Mouse (Mus musculus) frontal cortex, postnatal 10 days (tissue): ENCODE data around the gene Rpl31.

ENCODE experiments used
- DNase-seq, 2 experiments: peaks; one replicate each; pipeline ENCODE4 v3.0.0; 2022; ENCODE audit warnings: low spot score in 2 of 2, mixed read lengths in 1 of 2

The Rpl31 gene

GRCm38 (mm10) chr1:39367045-39367444, 597 bp upstream of the Rpl31 start:
- no peak for DNase-seq

DNA sequence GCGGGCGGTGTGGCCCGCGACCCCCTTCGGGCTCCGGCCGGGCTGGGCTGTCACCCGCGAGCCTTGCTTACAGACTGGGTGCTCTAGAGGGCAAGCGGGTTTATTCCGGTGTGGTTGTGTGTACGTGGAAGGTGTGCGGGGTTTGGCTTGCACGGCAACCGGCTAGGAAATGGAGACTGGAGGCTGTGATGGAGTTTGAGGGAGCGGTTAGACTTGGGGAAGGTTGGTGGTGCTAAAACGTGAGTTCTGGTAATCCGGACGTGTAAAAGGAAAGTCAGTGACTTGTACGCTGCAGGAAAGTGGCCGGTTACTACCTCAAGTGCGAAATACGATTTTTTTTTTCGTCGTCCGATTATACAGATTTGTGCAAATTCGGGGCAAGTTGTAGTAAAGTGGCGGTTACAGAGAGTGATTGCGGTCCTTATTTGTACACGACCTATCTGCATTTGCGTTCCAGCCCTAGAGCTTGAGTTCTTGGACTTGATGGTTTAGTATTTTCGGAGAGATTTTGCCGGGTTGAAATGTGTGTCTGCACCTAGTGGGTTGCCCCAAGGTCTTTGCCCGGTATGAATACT, 712 bp downstream of the Rpl31 start:
- no peak for DNase-seq

- DNase-seq = no peak
Measured at GRCm38 (mm10) chr1:39370431-39370830, 2.8 kb downstream of the Rpl31 start.

DNA sequence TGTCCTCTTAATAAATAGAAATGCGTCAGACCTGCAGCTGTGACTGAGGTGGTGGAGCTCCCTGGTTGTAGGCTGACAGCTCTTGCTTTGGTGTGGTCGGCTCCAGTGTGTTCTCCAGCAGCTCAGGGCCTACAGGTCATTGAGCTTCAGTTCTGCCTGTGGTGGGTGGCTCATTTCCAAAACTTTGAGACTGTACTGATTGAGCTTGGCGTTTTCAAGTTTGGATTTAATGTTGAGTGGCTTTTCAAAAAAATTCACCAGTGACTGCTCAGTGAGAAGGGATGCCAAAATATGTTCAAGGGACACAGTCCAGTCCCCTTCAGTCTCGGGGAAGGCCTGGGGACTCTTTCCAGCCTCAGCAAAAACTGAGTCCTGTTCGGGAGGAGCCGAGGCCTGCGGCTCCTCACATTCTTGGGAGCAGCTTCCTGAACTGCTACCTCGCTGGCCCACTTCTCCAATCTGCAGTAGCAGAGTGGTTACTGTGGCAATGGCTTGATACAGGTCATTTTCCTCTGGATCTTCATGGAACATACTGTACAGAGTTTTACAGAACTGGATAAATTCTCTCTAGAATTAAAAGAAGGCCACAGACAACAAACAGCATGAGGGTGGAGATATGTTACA, 4.7 kb downstream of the Rpl31 start:
- DNase-seq = no peak

DNA sequence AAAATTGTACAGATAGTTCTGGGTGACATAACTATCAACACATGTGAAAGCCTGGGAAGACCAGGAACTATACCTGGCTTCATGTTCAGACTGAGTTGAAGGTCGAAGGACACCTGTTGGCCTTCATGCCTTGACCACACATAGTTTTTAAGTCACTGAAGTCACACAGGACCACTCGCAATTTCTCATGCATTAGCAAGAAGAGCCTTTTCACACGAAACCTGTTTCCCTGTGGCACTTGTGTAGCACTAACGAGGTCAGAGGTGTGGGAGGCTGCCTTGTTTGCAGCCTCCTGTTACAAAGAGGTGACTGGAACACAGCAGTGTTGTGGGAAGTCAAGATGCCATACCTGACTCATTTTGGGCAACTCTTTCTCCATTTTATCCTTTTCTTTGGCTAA, 5.7 kb downstream of the Rpl31 start:
- no peak for DNase-seq

GRCm38 (mm10) chr1:39374231-39374809, 6.7 kb downstream of the Rpl31 start:
- no peak for DNase-seq

GRCm38 (mm10) chr1:39376121-39376520, 8.5 kb downstream of the Rpl31 start:
- no peak for DNase-seq

GRCm38 (mm10) chr1:39376726-39377240, 9.1 kb downstream of the Rpl31 start:
- DNase-seq = no peak

GRCm38 (mm10) chr1:39378540-39378939, 10.9 kb downstream of the Rpl31 start:
- no peak for DNase-seq

- DNase-seq = no peak
Measured at GRCm38 (mm10) chr1:39379021-39379420, 11.4 kb downstream of the Rpl31 start.

- no peak for DNase-seq
Measured at GRCm38 (mm10) chr1:39381017-39381416, 13.4 kb downstream of the Rpl31 start.

GRCm38 (mm10) chr1:39384914-39385313, 17.3 kb downstream of the Rpl31 start:
- DNase-seq = no peak

- DNase-seq = no peak
Measured at GRCm38 (mm10) chr1:39386456-39386855, 18.8 kb downstream of the Rpl31 start.

- no peak for DNase-seq
Measured at GRCm38 (mm10) chr1:39387497-39387896, 19.9 kb downstream of the Rpl31 start.

GRCm38 (mm10) chr1:39388163-39388562, 20.5 kb downstream of the Rpl31 start:
- no peak for DNase-seq

- DNase-seq = no peak
Measured at GRCm38 (mm10) chr1:39389338-39389737, 21.7 kb downstream of the Rpl31 start.

DNA sequence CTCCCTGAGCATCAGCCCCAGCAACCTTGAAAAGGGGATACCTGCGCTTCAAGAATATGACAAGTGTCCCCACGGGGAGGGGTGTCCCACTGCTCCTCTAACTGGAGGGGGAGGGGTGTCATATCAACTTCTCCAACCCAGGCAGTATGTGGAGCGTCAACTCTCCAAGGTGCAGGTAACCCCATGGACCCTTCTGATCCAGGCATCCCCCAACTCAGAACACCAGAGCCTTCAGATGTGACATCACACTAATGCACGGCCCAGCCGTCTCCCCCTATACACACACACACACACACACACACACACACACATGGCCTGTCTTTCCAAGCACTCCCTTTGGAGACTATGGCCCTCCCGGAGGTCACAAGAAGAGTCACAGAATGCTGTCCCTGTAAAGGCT, 24.0 kb downstream of the Rpl31 start:
- no peak for DNase-seq

DNA sequence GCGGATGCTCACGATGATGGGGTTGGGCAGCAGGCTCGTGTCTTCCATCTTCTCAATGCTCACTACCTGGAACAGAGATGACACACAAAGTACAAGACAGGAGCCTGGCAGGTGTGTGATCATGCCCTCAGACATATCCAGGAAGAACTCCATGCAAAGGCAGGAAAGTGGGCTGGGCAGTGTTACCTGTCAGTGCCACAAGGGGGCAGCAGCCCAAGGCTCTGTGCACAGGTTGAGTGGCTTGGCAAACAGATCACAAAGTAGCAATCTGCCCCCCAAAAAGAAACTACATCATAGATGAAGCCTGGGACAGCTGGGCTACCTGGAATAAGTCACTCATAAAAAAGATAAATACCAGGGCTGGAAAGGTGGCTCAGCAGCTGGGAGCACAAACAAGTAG, 24.5 kb downstream of the Rpl31 start:
- peak; percentile 55 to 78 for DNase-seq

DNA sequence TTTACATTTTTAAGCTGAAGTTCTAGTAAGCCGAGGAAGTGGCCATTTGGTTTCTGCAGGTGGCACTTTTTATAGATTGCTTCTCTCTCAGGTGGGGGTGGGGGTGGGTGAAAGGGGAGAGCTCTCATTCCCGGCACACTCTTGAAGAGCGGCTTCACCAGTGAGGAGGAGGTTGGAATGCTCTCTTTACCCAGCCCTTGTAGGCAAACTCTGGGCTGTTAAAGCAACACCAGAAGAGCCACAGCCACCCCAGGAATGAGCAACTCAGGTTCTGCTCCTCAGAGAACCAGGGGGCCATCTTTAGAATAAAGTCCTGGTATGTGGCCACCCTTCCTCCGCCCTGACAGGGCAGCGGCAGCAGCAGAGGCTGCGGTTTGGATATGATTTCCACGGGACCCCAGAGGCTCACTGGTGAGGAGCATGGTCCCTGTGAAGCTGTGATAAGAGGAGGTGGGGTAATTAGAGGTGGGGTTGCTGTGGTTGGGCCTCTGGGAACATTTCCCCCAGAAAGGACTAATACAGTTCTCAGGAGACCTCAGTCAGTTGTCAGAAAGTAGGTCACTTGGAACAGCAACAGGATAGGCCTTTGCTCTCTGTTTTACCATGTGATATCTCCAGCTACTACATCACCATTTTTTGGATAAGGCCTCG, 25.7 kb downstream of the Rpl31 start:
- no peak for DNase-seq

GRCm38 (mm10) chr1:39394096-39394495, 26.5 kb downstream of the Rpl31 start:
- DNase-seq = no peak

- DNase-seq = no peak
Measured at GRCm38 (mm10) chr1:39394650-39395049, 27.0 kb downstream of the Rpl31 start.

- no peak for DNase-seq
Measured at GRCm38 (mm10) chr1:39396347-39396746, 28.7 kb downstream of the Rpl31 start.

DNA sequence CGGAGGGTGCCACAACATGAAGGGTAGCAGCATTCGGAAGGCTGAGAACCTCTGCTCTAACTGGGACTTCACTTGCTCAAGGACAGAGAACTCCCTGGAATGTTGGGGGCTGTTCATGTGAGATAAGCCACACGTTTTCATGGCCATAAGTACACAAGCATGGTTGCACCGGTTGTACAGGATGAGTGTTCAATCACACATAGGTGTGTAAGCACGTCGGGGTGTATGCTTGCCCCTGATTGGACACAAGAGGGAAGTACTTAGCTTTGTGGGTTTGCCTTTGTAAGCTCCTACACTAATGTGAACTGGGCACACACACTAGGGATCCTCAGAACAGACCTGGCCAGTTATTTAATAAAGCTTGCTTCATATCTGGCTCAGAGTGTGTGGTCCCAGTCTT, 30.6 kb downstream of the Rpl31 start:
- DNase-seq = no peak
